Mouse (Mus musculus): ENCODE data around the gene Pde4c. TPM values are rescaled to one million over a fixed set of nuclear protein-coding genes. Genes with fewer than 3 reads are reported as not detected.

Pde4c gene
- total and polyA plus RNA-seq, 3 experiments = 0.65 to 3.0 TPM; not detected in 1

GRCm38 (mm10) chr8:70765329-70765728 lies 41.8 kb downstream of the Pde4c start:
- Histone ChIP-seq H3K27ac (ENCODE audit: control insufficient read depth, low read depth, low read length) (no peak overlapping the region), H3K36me3 (ENCODE audit: control insufficient read depth in 1 of 2, insufficient read depth in 2 of 2, low read length in 2 of 2) (peaks cover 0 to 23% of the 10 kb centered on the region in 2 experiments; a peak in 2 of 4 replicates), H3K79me2 (ENCODE audit: control insufficient read depth, insufficient read depth, low read length, poor library complexity) (peaks cover 3% of the 10 kb centered on the region; the same call in 1 of the 2 replicates), H3K27me3 (ENCODE audit: control insufficient read depth in 1 of 2, insufficient read depth in 2 of 2, low read length in 2 of 2) (no peaks in the 10 kb centered on the region), H3K4me3 (ENCODE audit: control insufficient read depth in 1 of 2, insufficient read depth in 1 of 2, low read depth in 2 of 2, low read length in 2 of 2) (no peak overlapping the region), H3K9ac (ENCODE audit: control insufficient read depth, low read depth, low read length, poor library complexity, severe bottlenecking) (no peak overlapping the region), H3K4me1 (ENCODE audit: control insufficient read depth in 1 of 2, insufficient read depth in 2 of 2, low read length in 2 of 2) (peaks cover 12 to 26% of the 10 kb centered on the region in 2 experiments), H3K9me3 (replicated peaks; ENCODE audit: insufficient read depth, low read length) (no peaks in the 10 kb centered on the region)
- DNase-seq (ENCODE audit: low read depth, low spot score) = peak; percentile 69
- no peak for TF ChIP-seq MYC (IDR thresholded peaks at IDR 0.05; ENCODE audit: low read depth, low read length)
- no peak for TF ChIP-seq KAT2A (conservative IDR thresholded peaks at IDR 0.05; ENCODE audit: low read depth, low read length)
- no peak for TF ChIP-seq MAZ (IDR thresholded peaks at IDR 0.05; ENCODE audit: low read depth, low read length)
- peak; percentile 99 for TF ChIP-seq RCOR1 (IDR thresholded peaks at IDR 0.05; ENCODE audit: low read depth, low read length)
- peak; percentile 48; the same call in 1 of the 2 replicates for TF ChIP-seq GATA1 (IDR thresholded peaks at IDR 0.05; ENCODE audit: low read depth, low read length)
- no peak for TF ChIP-seq POLR2AphosphoS2 (IDR thresholded peaks at IDR 0.05; ENCODE audit: low read length)
- TF ChIP-seq NRF1 (IDR thresholded peaks at IDR 0.05; ENCODE audit: insufficient read depth, low read depth, low read length, poor library complexity, severe bottlenecking) = no peak
- no peak for TF ChIP-seq MAX (IDR thresholded peaks at IDR 0.05; ENCODE audit: low read length)
- TF ChIP-seq SIN3A (IDR thresholded peaks at IDR 0.05; ENCODE audit: low read length) = peak; percentile 34
- peak in 1 of 2 experiments; percentile 28; a peak in 1 of 4 replicates for TF ChIP-seq EP300 (IDR thresholded peaks at IDR 0.05; ENCODE audit: low read depth in 1 of 2, low read length in 2 of 2)
- TF ChIP-seq MEF2A (IDR thresholded peaks at IDR 0.05; ENCODE audit: extremely low read depth, insufficient replicate concordance, low read depth, low read length, poor library complexity, severe bottlenecking) = no peak
- TF ChIP-seq ETS1 (IDR thresholded peaks at IDR 0.05; ENCODE audit: low read depth, low read length) = peak; percentile 25; the same call in 1 of the 2 replicates
- TF ChIP-seq TAL1 (IDR thresholded peaks at IDR 0.05; ENCODE audit: low read length) = no peak
- 0 out of 2 replicates have a peak, but pooled peaks have one; percentile 6 for TF ChIP-seq TCF12 (IDR thresholded peaks at IDR 0.05; ENCODE audit: low read depth, low read length)
- TF ChIP-seq SMC3 (IDR thresholded peaks at IDR 0.05; ENCODE audit: low read depth, low read length) = no peak
- TF ChIP-seq RAD21 (IDR thresholded peaks at IDR 0.05; ENCODE audit: low read depth, low read length) = no peak
- peak; percentile 74 for TF ChIP-seq ELF1 (IDR thresholded peaks at IDR 0.05; ENCODE audit: low read depth, low read length)
- TF ChIP-seq TBP (IDR thresholded peaks at IDR 0.05; ENCODE audit: low read depth, low read length) = peak; percentile 57; the same call in 1 of the 2 replicates
- TF ChIP-seq CHD2 (IDR thresholded peaks at IDR 0.05; ENCODE audit: low read length) = no peak
- no peak for TF ChIP-seq POLR2AphosphoS5 (IDR thresholded peaks at IDR 0.05; ENCODE audit: borderline replicate concordance, low read depth, low read length)
- TF ChIP-seq USF1 (IDR thresholded peaks at IDR 0.05; ENCODE audit: low read depth, low read length) = no peak
- no peak for TF ChIP-seq MYB (IDR thresholded peaks at IDR 0.05; ENCODE audit: low read depth, low read length)
- no peak for TF ChIP-seq POLR2A (IDR thresholded peaks at IDR 0.05; ENCODE audit: control insufficient read depth in 1 of 2, insufficient read depth in 1 of 2, low read depth in 1 of 2, low read length in 2 of 2, poor library complexity in 1 of 2)
- TF ChIP-seq HCFC1 (IDR thresholded peaks at IDR 0.05; ENCODE audit: low read depth, low read length) = no peak
- TF ChIP-seq ZMIZ1 (IDR thresholded peaks at IDR 0.05; ENCODE audit: low read depth, low read length) = no peak
- TF ChIP-seq ZKSCAN1 (IDR thresholded peaks at IDR 0.05; ENCODE audit: low read depth, low read length) = no peak
- no peak for TF ChIP-seq USF2 (IDR thresholded peaks at IDR 0.05; ENCODE audit: borderline replicate concordance in 1 of 2, insufficient read depth in 1 of 2, low read depth in 1 of 2, low read length in 2 of 2)
- TF ChIP-seq JUND (IDR thresholded peaks at IDR 0.05; ENCODE audit: low read depth, low read length) = no peak
- no peak for TF ChIP-seq ZC3H11A (IDR thresholded peaks at IDR 0.05; ENCODE audit: low read depth, low read length)
- TF ChIP-seq ZNF384 (IDR thresholded peaks at IDR 0.05; ENCODE audit: low read depth, low read length) = peak; percentile 81
- no peak for TF ChIP-seq UBTF (IDR thresholded peaks at IDR 0.05; ENCODE audit: borderline replicate concordance, insufficient read depth, low read depth, low read length)
- no peak for TF ChIP-seq MXI1 (IDR thresholded peaks at IDR 0.05; ENCODE audit: low read depth, low read length)
- TF ChIP-seq E2F4 (IDR thresholded peaks at IDR 0.05; ENCODE audit: borderline replicate concordance, low read depth, low read length) = no peak
- no peak for TF ChIP-seq CHD1 (IDR thresholded peaks at IDR 0.05; ENCODE audit: low read depth, low read length)
- no peak for TF ChIP-seq MAFK (IDR thresholded peaks at IDR 0.05; ENCODE audit: borderline replicate concordance, low read depth, low read length)
- no peak for TF ChIP-seq GABPA (IDR thresholded peaks at IDR 0.05; ENCODE audit: low read depth, low read length)
- peak; percentile 30; the same call in 1 of the 2 replicates for TF ChIP-seq BHLHE40 (IDR thresholded peaks at IDR 0.05; ENCODE audit: borderline replicate concordance, low read depth, low read length)
- no peak for TF ChIP-seq NELFE (IDR thresholded peaks at IDR 0.05; ENCODE audit: low read depth, low read length)
